Mouse (Mus musculus) liver, embryonic 14.5 days (tissue): ENCODE results near the gene Lime1. TPM values are rescaled to one million over a fixed set of nuclear protein-coding genes. Genes with fewer than 3 reads are reported as not detected.

Source experiments
- ATAC-seq: fragments of 200-750 bp; cut with Nextera tagmentation; 2 replicates; pipeline ENCODE4 v1.8.0; 2017; ENCODE audit warnings: moderate number of reproducible peaks, mild to moderate bottlenecking, moderate library complexity; ENCODE audit not compliant: insufficient read depth
- DNase-seq, 3 experiments: peaks; one replicate each; pipeline ENCODE4 v3.0.0-alpha.2; 2012 to 2013; ENCODE audit warnings: low read depth in 3 of 3, low spot score in 3 of 3
- H3K27ac ChIP-seq: fragments of 300-500 bp; sonication (generic); 2 replicates; pipeline ENCODE4 v1.5.1; 2014; ENCODE audit warnings: moderate library complexity, mild to moderate bottlenecking, control low read depth, inconsistent platforms
- H3K27me3 ChIP-seq: fragments of 300-500 bp; sonication (generic); 2 replicates; pipeline ENCODE4 v1.6.1; 2014; ENCODE audit warnings: mild to moderate bottlenecking, low read length, moderate library complexity; ENCODE audit not compliant: control insufficient read depth, insufficient read depth
- H3K36me3 ChIP-seq: fragments of 300-500 bp; sonication (generic); replicated peaks from 2 replicates; pipeline ENCODE4 v1.6.1; 2014; ENCODE audit warnings: low read depth; ENCODE audit not compliant: control insufficient read depth, insufficient read depth
- H3K4me1 ChIP-seq, 2 experiments: fragments of 200-500 bp in 1 of 2; fragments of 300-500 bp in 1 of 2; sonication (generic) in 1 of 2; replicated peaks; 2 replicates each; pipeline ENCODE4 v1.6.1; 2012 to 2014; ENCODE audit warnings: antibody characterized with exemption in 1 of 2, inconsistent platforms in 1 of 2, low read length in 1 of 2; ENCODE audit not compliant: control insufficient read depth in 2 of 2, insufficient read depth in 2 of 2
- H3K4me2 ChIP-seq: fragments of 300-500 bp; sonication (generic); 2 replicates; pipeline ENCODE4 v1.6.1; 2014; ENCODE audit warnings: low read depth, mild to moderate bottlenecking, control low read depth, moderate library complexity
- H3K4me3 ChIP-seq, 2 experiments: fragments of 200-500 bp in 1 of 2; fragments of 300-500 bp in 1 of 2; sonication (generic) in 1 of 2; 2 replicates each; pipeline ENCODE4 v1.5.1; 2012 to 2014; ENCODE audit warnings: low read depth in 2 of 2, low read length in 2 of 2, mild to moderate bottlenecking in 2 of 2, control low read depth in 1 of 2, inconsistent platforms in 1 of 2, moderate library complexity in 1 of 2; ENCODE audit not compliant: insufficient read depth in 1 of 2
- H3K9ac ChIP-seq: fragments of 300-500 bp; sonication (generic); replicated peaks from 2 replicates; pipeline ENCODE4 v1.6.1; 2014; ENCODE audit warnings: mild to moderate bottlenecking, control low read depth, moderate library complexity
- H3K9me3 ChIP-seq: fragments of 300-500 bp; sonication (generic); 2 replicates; pipeline ENCODE4 v1.6.1; 2016; ENCODE audit warnings: low read length, mixed read lengths; ENCODE audit not compliant: control insufficient read depth
- CTCF ChIP-seq: IDR thresholded peaks from 2 replicates; pipeline ENCODE4 v1.5.1; 2016; ENCODE audit warnings: antibody characterized with exemption, low read depth, control low read depth
- EP300 ChIP-seq: IDR thresholded peaks from 2 replicates; pipeline ENCODE4 v1.6.1; 2016; ENCODE audit warnings: antibody characterized with exemption, low read depth
- WGBS: fragments of 180-500 bp; shearing (Covaris S2); extraction: QIAGEN DNeasy Blood & Tissue Kit; methylation state at CpG from one replicate; pipeline ENCODE4 v1.1.7; 2014; ENCODE audit not compliant: insufficient replicate concordance; 5-methylcytosine and 5-hydroxymethylcytosine counted together
- polyA plus RNA-seq, 2 experiments: library from polyadenylated mRNA; depleted of rRNA in 1 of 2; stranded (reverse) in 1 of 2; unstranded in 1 of 2; fragments of >200 nt; fragmentation: Nextera tagmentation in 1 of 2; extraction: Ambion mirVana in 1 of 2; gene quantifications; 2 replicates each; pipeline versions ENCODE4 v1.2.1 to v1.2.3; 2012 to 2014

Gene Lime1
- polyA plus RNA-seq, 2 experiments: 4.7 to 10.9 TPM

DNA sequence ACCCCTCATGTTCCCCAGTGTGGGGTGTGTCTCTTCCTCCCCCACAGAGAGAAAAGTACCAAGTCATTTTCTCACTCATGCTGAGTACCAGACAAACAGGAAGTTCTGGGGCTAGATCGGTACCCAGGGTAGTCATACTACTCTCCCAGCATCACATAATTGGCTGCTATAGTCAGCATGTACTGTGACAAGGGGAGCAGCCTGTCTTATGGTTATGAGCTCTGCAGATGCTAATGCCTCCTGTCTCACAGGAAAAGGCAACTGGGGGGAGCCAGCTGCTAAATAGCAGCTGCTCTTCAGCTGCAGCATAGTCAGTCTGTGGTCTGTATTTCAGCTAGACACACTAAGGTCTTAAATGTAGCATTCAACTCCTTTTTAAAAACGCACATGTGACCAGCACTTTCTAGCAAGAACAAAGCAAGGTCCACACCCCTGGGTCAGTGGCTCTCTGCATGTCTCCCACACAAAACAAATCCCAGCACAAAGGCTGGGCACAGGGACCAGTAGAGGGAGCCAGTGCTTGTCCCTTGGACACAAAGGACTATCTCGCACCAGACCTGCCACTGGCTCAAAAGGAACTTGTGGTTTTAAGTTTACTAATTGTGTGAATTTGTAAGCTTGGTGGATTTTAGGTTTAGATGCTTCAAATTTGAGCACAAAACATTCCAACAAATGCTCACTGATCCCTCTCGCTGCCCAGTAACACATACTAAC, 31.0 kb downstream of the Lime1 start:
- H3K27me3 ChIP-seq: no peaks in the 10 kb centered on the region
- H3K4me2 ChIP-seq: no peak overlapping the region
- peaks cover 11% of the 10 kb centered on the region; the same call in 1 of the 2 replicates for H3K36me3 ChIP-seq
- H3K4me3 ChIP-seq: no peak overlapping the region
- no peaks in the 10 kb centered on the region for H3K4me1 ChIP-seq
- WGBS: 40% methylated on average over 4 of the region's 4 CpGs
- no peaks in the 10 kb centered on the region for H3K9me3 ChIP-seq
- ATAC-seq (peak; percentile 49), DNase-seq (peak; percentile 34 to 46 (median 38))
- H3K27ac ChIP-seq: no peak overlapping the region
- H3K9ac ChIP-seq: no peak overlapping the region
- peak; percentile 88 for TF ChIP-seq CTCF
- TF ChIP-seq EP300: no peak

DNA sequence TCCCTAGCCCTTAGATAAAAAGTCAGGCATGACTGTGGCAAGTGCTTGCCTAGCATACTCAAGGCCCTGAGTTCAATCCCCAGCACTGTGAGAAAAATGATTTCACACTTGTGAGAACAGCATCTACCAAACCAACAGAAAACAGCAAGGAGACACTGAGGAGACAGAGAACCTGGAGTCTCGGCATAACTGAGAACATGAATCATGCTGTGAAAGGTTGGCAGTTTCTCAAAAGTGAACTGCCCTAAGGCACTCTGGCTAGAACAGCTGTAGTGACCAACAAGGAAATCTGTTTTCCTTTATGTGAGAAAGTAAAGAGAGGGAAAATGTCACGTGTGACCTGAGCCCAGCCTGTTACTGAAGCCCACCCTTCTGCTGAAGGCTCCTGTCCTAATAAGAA, 33.3 kb downstream of the Lime1 start:
- ATAC-seq: no peak
- DNase-seq: no peak
- peaks cover 0 to 4% of the 10 kb centered on the region in 2 experiments; a peak in 3 of 4 replicates for H3K4me1 ChIP-seq
- no peak overlapping the region; the same call in 1 of the 2 replicates for H3K9ac ChIP-seq
- no peak overlapping the region for H3K4me3 ChIP-seq
- TF ChIP-seq CTCF (no peak), EP300 (no peak)
- 51% methylated on average over 2 of the region's 2 CpGs for WGBS
- no peaks in the 10 kb centered on the region for H3K27me3 ChIP-seq
- H3K36me3 ChIP-seq: peaks cover 9% of the 10 kb centered on the region; the same call in 1 of the 2 replicates
- no peak overlapping the region for H3K4me2 ChIP-seq
- H3K9me3 ChIP-seq: no peaks in the 10 kb centered on the region
- H3K27ac ChIP-seq: no peak overlapping the region

DNA sequence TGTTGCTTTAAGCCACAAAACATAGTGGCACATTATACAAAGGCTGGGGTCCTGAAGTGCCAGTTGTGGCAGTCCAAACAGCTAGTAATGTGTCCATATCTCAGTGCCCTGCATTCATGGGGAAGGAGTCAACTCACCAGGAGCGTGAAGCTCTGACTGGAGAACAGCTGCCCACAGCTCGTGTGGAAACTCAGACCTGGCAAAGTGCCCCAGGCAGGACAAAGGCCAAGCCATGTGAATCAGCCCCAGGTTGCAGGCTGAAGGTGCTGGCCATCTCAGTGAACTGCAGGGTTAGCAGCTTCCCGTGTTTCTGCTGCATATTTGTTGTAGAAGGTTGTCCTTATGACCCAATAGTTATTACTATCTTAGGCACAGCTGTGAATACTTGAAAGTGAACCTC, 36.1 kb downstream of the Lime1 start:
- ATAC-seq: no peak
- TF ChIP-seq CTCF (no peak), EP300 (no peak)
- no peak overlapping the region for H3K27ac ChIP-seq

DNA sequence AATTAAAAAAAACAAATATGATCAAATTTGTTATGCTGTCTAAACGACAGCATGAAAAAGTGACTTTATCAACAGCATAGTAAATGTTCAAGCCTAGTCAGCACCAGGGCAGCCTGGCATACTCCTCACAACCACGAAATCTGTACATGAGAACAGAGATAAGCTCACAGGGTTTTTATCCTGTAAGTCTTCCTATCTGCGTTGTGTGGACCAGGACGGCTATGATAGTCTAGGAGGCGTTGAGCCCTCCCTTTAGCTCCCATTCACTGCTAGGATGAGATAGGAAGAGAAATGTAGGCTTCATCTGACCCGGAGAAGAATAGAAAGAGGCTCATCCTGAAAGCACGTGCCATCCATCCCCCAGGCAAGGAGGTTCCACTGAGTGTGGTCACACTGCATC, 39.5 kb downstream of the Lime1 start:
- Histone ChIP-seq H3K27ac (peak overlapping the region; percentile 46), H3K4me3 (0 out of 4 replicates have a peak overlapping the region, but pooled peaks of 1 of the 2 experiments have one; percentile 4), H3K27me3 (no peaks in the 10 kb centered on the region), H3K9me3 (no peaks in the 10 kb centered on the region), H3K4me2 (peak overlapping the region; percentile 62), H3K9ac (no peak overlapping the region), H3K36me3 (peaks cover 16% of the 10 kb centered on the region), H3K4me1 (peaks cover 46 to 56% of the 10 kb centered on the region in 2 experiments)
- ATAC-seq: peak; percentile 81
- peak; percentile 67 to 69 (median 67) for DNase-seq
- TF ChIP-seq CTCF (no peak), EP300 (peak; percentile 93)
- WGBS: 5% methylated on average over 7 of the region's 7 CpGs

More for the DNA sequence above, 36.1 kb downstream of the Lime1 start:
- no peaks in the 10 kb centered on the region for H3K27me3 ChIP-seq
- 56% methylated on average over 3 of the region's 3 CpGs for WGBS
- H3K4me1 ChIP-seq: peaks cover 24 to 32% of the 10 kb centered on the region in 2 experiments
- no peaks in the 10 kb centered on the region for H3K9me3 ChIP-seq
- peaks cover 6% of the 10 kb centered on the region; the same call in 1 of the 2 replicates for H3K36me3 ChIP-seq
- no peak overlapping the region for H3K4me2 ChIP-seq
- DNase-seq: no peak
- H3K9ac ChIP-seq: no peak overlapping the region
- no peak overlapping the region for H3K4me3 ChIP-seq

DNA sequence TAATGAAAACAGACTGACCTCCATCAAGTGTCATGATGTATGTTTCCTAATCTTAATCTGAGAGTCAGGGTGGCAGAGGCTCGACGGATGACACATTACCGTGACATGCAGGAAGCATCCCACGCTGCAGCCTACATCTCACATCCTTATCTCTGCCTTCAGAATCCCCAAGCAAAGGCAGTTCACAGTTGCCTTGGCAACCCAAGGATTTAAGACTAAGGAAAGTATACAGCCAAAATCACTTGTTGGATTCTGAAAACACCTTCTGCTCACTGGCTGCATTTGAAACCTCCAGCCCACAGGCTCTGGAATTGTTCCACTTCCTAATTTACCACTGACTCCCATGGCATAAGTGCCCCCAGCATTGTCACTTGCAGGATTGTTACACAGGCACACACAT, 40.5 kb downstream of the Lime1 start:
- H3K4me1 ChIP-seq: peaks cover 53 to 58% of the 10 kb centered on the region in 2 experiments
- H3K27ac ChIP-seq: peak overlapping the region; percentile 68
- no peak overlapping the region for H3K4me3 ChIP-seq
- no peaks in the 10 kb centered on the region for H3K27me3 ChIP-seq
- DNase-seq: peak; percentile 57 to 62 (median 59)
- H3K9ac ChIP-seq: peak overlapping the region; percentile 21; the same call in 1 of the 2 replicates
- TF ChIP-seq CTCF (no peak), EP300 (no peak)
- H3K4me2 ChIP-seq: peak overlapping the region; percentile 62
- peak; percentile 56; the same call in 1 of the 2 replicates for ATAC-seq
- 2% methylated on average over 4 of the region's 4 CpGs for WGBS
- peaks cover 16% of the 10 kb centered on the region for H3K36me3 ChIP-seq
- H3K9me3 ChIP-seq: no peaks in the 10 kb centered on the region
